Mouse (Mus musculus) G1E (cell line): ENCODE measurements around the gene Ube2h.
"Not testable (repeated sequence)": the region's sequence is repeated elsewhere in the genome, so short reads cannot be mapped to it uniquely, and the experiment has no call there.

Experiments used
- CTCF ChIP-seq: IDR thresholded peaks from 2 replicates; pipeline ENCODE4 v1.5.1; 2012; ENCODE audit warnings: low read depth, low read length, inconsistent platforms, mixed read lengths
- GATA1 ChIP-seq: IDR thresholded peaks from 2 replicates; pipeline ENCODE4 v1.6.1; 2012; ENCODE audit warnings: borderline replicate concordance, low read length, inconsistent platforms, mixed read lengths
- POLR2AphosphoS5 ChIP-seq: IDR thresholded peaks from 2 replicates; pipeline ENCODE4 v1.6.1; 2012; ENCODE audit warnings: low read depth, low read length, inconsistent platforms; ENCODE audit not compliant: insufficient replicate concordance

- not testable (repeated sequence) for TF ChIP-seq CTCF, GATA1, POLR2AphosphoS5
Measured at GRCm38 (mm10) chr6:30303771-30304398, 454 bp downstream of the Ube2h start.
